Comparison of ENCODE assay signal across 10 mouse cellular contexts in the genomic region with DNA sequence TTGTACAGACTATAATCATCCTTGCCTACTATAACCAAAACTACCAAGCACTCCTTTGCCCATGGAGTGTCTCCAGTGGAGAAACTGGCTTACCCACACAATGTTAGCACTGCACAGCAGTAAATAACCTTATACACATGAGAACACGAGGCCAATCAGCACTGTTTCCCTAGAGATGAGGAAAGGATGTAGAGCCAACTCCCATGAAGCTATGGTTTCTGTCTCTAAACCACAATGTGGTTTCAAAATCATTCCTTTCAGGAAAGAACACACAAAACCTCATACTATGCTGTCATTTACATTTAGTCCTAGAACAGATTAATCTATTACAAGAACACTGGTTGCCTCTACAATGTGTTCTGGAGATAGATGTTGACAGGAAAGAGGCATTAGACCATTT. TPM values are rescaled to one million over a fixed set of nuclear protein-coding genes. Genes with fewer than 3 reads are reported as not detected.
A peak's percentile ranks its signal among the peaks of the same experiment; 100 is the strongest.
DNase-seq lines count a peak whose midpoint lies in the region; ATAC-seq and TF ChIP-seq lines count a peak whose summit lies in the region.
"Had no signal": no experiment of that assay in that cellular context is flagged by ENCODE, and none has a peak within 500 bp of the region (broad histone marks: within the 10 kb centered on the region; RNA-seq: fewer than 3 reads in every experiment).

No protein-coding gene starts in this region.

- H3K4me1 ChIP-seq in heart, postnatal 0 days (ENCODE audit: control insufficient read depth, insufficient read depth), result peaks cover 12% of the 10 kb centered on the region
- H3K4me1 ChIP-seq in embryonic facial prominence, embryonic 15.5 days, result peaks cover 9% of the 10 kb centered on the region
- H3K4me1 ChIP-seq in liver, embryonic 14.5 days (replicated peaks; ENCODE audit: control insufficient read depth in 2 of 2, insufficient read depth in 2 of 2, low read length in 1 of 2), result peaks cover 7 to 10% of the 10 kb centered on the region in 2 experiments

- intact Hi-C loops in heart, postnatal 10 days (cut with DNase I), result loop anchor here (5.0 kb wide), 1 partner anchor 34 kb away; a partner anchor contains a TSS

- peaks cover 16% of the 10 kb centered on the region for H3K36me3 ChIP-seq in heart, postnatal 0 days (replicated peaks; ENCODE audit: control insufficient read depth, insufficient read depth, low read length)
- peaks cover 24% of the 10 kb centered on the region for H3K36me3 ChIP-seq in embryonic facial prominence, embryonic 15.5 days
- no peaks in the 10 kb centered on the region; the same call in 1 of the 2 replicates for H3K36me3 ChIP-seq in liver, embryonic 14.5 days (replicated peaks; ENCODE audit: control insufficient read depth, insufficient read depth, low read depth)

- H3K4me2 ChIP-seq in heart, postnatal 0 days (ENCODE audit: low read depth, low read length), result peak overlapping the region; percentile 88; the same call in 1 of the 2 replicates
- peak overlapping the region; percentile 98; the same call in 1 of the 2 replicates for H3K4me2 ChIP-seq in embryonic facial prominence, embryonic 15.5 days (replicated peaks)
- H3K4me2 ChIP-seq in liver, embryonic 14.5 days (ENCODE audit: low read depth), result peak overlapping the region; percentile 98

- no peaks in the 10 kb centered on the region for H3K27me3 ChIP-seq in heart, postnatal 0 days (ENCODE audit: control insufficient read depth, insufficient read depth, low read length)
- no peaks in the 10 kb centered on the region for H3K27me3 ChIP-seq in embryonic facial prominence, embryonic 15.5 days
- no peaks in the 10 kb centered on the region for H3K27me3 ChIP-seq in liver, embryonic 14.5 days (ENCODE audit: control insufficient read depth, insufficient read depth, low read length)

- no peaks in the 10 kb centered on the region for H3K9me3 ChIP-seq in heart, postnatal 0 days (replicated peaks; ENCODE audit: control insufficient read depth, low read length)
- no peaks in the 10 kb centered on the region for H3K9me3 ChIP-seq in embryonic facial prominence, embryonic 15.5 days (replicated peaks)
- no peaks in the 10 kb centered on the region for H3K9me3 ChIP-seq in liver, embryonic 14.5 days (ENCODE audit: control insufficient read depth, low read length)

- DNase-seq in heart, postnatal 0 days (ENCODE audit: low spot score), result no peak
- DNase-seq in heart, postnatal 10 days, result no peak
- DNase-seq in A20 (ENCODE audit: low read depth, low spot score), result peak; percentile 30
- DNase-seq in liver, embryonic 14.5 days (ENCODE audit: low read depth in 3 of 3, low spot score in 3 of 3), result no peak
- DNase-seq in frontal cortex, postnatal 10 days (ENCODE audit: low spot score in 2 of 2), result no peak
- DNase-seq in left cerebral cortex, adult 11 months (ENCODE audit: low spot score), result no peak
- DNase-seq: heart, postnatal 14 days had no signal

- no peak for TF ChIP-seq CTCF in heart, postnatal 0 days (IDR thresholded peaks at IDR 0.05; ENCODE audit: low read depth)
- TF ChIP-seq CTCF in liver, embryonic 14.5 days (IDR thresholded peaks at IDR 0.05; ENCODE audit: low read depth), result no peak

- no peak for ATAC-seq in heart, postnatal 0 days (ENCODE audit: insufficient read depth, low read depth)
- ATAC-seq in embryonic facial prominence, embryonic 15.5 days (ENCODE audit: insufficient number of reproducible peaks, low FRiP score, low TSS enrichment, low read depth), result no peak
- ATAC-seq in liver, embryonic 14.5 days (ENCODE audit: insufficient read depth), result no peak
- ATAC-seq in megakaryocyte-erythroid progenitor cell, adult 5-6 weeks (replicated peaks; ENCODE audit: low FRiP score, low TSS enrichment, poor library complexity, severe bottlenecking), result no peak

- H3K27ac ChIP-seq in heart, postnatal 0 days (ENCODE audit: low read depth), result no peak overlapping the region
- H3K27ac ChIP-seq in embryonic facial prominence, embryonic 15.5 days (replicated peaks), result no peak overlapping the region
- H3K27ac ChIP-seq in liver, embryonic 14.5 days, result no peak overlapping the region

- 50% methylated on average over 1 of the region's 1 CpGs for WGBS in heart, postnatal 0 days
- WGBS in embryonic facial prominence, embryonic 15.5 days, result 49% methylated on average over 1 of the region's 1 CpGs
- 14% methylated on average over 1 of the region's 1 CpGs for WGBS in liver, embryonic 14.5 days (ENCODE audit: insufficient replicate concordance)

- TF ChIP-seq EP300 in heart, postnatal 0 days (IDR thresholded peaks at IDR 0.05; ENCODE audit: low read depth), result no peak
- no peak for TF ChIP-seq EP300 in liver, embryonic 14.5 days (IDR thresholded peaks at IDR 0.05; ENCODE audit: low read depth)

- no peak overlapping the region for H3K4me3 ChIP-seq in heart, postnatal 0 days (ENCODE audit: low read depth, low read length)
- H3K4me3 ChIP-seq in embryonic facial prominence, embryonic 15.5 days (replicated peaks), result no peak overlapping the region
- peak overlapping the region in 1 of 2 experiments; percentile 82; a peak in 1 of 4 replicates for H3K4me3 ChIP-seq in liver, embryonic 14.5 days (ENCODE audit: insufficient read depth in 1 of 2, low read depth in 2 of 2, low read length in 2 of 2)

- H3K9ac ChIP-seq in heart, postnatal 0 days (replicated peaks; ENCODE audit: low read depth, low read length), result no peak overlapping the region
- H3K9ac ChIP-seq in embryonic facial prominence, embryonic 15.5 days, result no peak overlapping the region
- H3K9ac ChIP-seq in liver, embryonic 14.5 days (replicated peaks), result no peak overlapping the region

RNA-seq across cellular contexts. Expression of a gene that starts 1.0 kb away (rescaled TPM):
- 45.0 and 51.0 TPM in 2 replicates for total RNA-seq in heart, postnatal 0 days (2014; rRNA removed; ENCODE audit: low replicate concordance)
- polyA plus RNA-seq in heart, postnatal 0 days (2015; fragmentation: Nextera tagmentation; extraction: Ambion mirVana), result 30.9 and 32.0 TPM in 2 replicates
- total RNA-seq in heart, postnatal 10 days (2021), result 10 to 100 TPM; 56.4 to 56.8 TPM
- polyA plus RNA-seq in embryonic facial prominence, embryonic 15.5 days (2015; fragmentation: Nextera tagmentation; extraction: Ambion mirVana), result 63.0 and 70.5 TPM in 2 replicates
- polyA plus RNA-seq in liver, embryonic 14.5 days (2012; rRNA removed), result 21.7 and 26.5 TPM in 2 replicates
- polyA plus RNA-seq in liver, embryonic 14.5 days (2014; fragmentation: Nextera tagmentation; extraction: Ambion mirVana), result 25.6 and 28.5 TPM in 2 replicates
- total RNA-seq in megakaryocyte-erythroid progenitor cell, adult 5-6 weeks (2014; fragmentation: Nextera tagmentation), result 76.4 and 89.3 TPM in 2 replicates
- total RNA-seq in megakaryocyte-erythroid progenitor cell, adult 5-6 weeks (2017), result 16.3 and 36.6 TPM in 2 replicates

RNA-seq across cellular contexts. Expression of a gene that starts 10.4 kb away (rescaled TPM):
- 22.3 and 26.6 TPM in 2 replicates for total RNA-seq in heart, postnatal 0 days (2014; rRNA removed; ENCODE audit: low replicate concordance)
- polyA plus RNA-seq in heart, postnatal 0 days (2015; fragmentation: Nextera tagmentation; extraction: Ambion mirVana), result 16.8 and 16.9 TPM in 2 replicates
- total RNA-seq in heart, postnatal 10 days (2021), result 10 to 100 TPM; 17.1 to 18.9 TPM
- polyA plus RNA-seq in embryonic facial prominence, embryonic 15.5 days (2015; fragmentation: Nextera tagmentation; extraction: Ambion mirVana), result 8.4 and 10.3 TPM in 2 replicates
- polyA plus RNA-seq in liver, embryonic 14.5 days (2012; rRNA removed), result 4.0 and 5.8 TPM in 2 replicates
- polyA plus RNA-seq in liver, embryonic 14.5 days (2014; fragmentation: Nextera tagmentation; extraction: Ambion mirVana), result 1.4 and 4.0 TPM in 2 replicates
- 2.4 TPM in 2 replicates for total RNA-seq in megakaryocyte-erythroid progenitor cell, adult 5-6 weeks (2014; fragmentation: Nextera tagmentation)
- 2.9 TPM in 1 of 2 replicates, not detected in the other for total RNA-seq in megakaryocyte-erythroid progenitor cell, adult 5-6 weeks (2017)

RNA-seq across cellular contexts. Expression of a gene that starts 22.8 kb away (rescaled TPM):
- not detected in 2 replicates for total RNA-seq in heart, postnatal 0 days (2014; rRNA removed; ENCODE audit: low replicate concordance)
- polyA plus RNA-seq in heart, postnatal 0 days (2015; fragmentation: Nextera tagmentation; extraction: Ambion mirVana), result not detected in 2 replicates
- total RNA-seq in heart, postnatal 10 days (2021), result not detected
- not detected in 2 replicates for polyA plus RNA-seq in embryonic facial prominence, embryonic 15.5 days (2015; fragmentation: Nextera tagmentation; extraction: Ambion mirVana)
- not detected in 2 replicates for polyA plus RNA-seq in liver, embryonic 14.5 days (2012; rRNA removed)
- polyA plus RNA-seq in liver, embryonic 14.5 days (2014; fragmentation: Nextera tagmentation; extraction: Ambion mirVana), result not detected in 2 replicates
- not detected in 2 replicates for total RNA-seq in megakaryocyte-erythroid progenitor cell, adult 5-6 weeks (2014; fragmentation: Nextera tagmentation)
- not detected in 2 replicates for total RNA-seq in megakaryocyte-erythroid progenitor cell, adult 5-6 weeks (2017)
- total RNA-seq: heart, postnatal 14 days had no signal
- polyA plus RNA-seq: embryonic facial prominence, embryonic 11.5 days had no signal

RNA-seq across cellular contexts. Expression of a gene that starts 35.6 kb away (rescaled TPM):
- 6.7 and 34.3 TPM in 2 replicates for total RNA-seq in heart, postnatal 0 days (2014; rRNA removed; ENCODE audit: low replicate concordance)
- polyA plus RNA-seq in heart, postnatal 0 days (2015; fragmentation: Nextera tagmentation; extraction: Ambion mirVana), result 15.4 and 15.5 TPM in 2 replicates
- 1 to 10 TPM; 5.5 to 7.4 TPM for total RNA-seq in heart, postnatal 10 days (2021)
- 12.2 and 12.5 TPM in 2 replicates for polyA plus RNA-seq in embryonic facial prominence, embryonic 15.5 days (2015; fragmentation: Nextera tagmentation; extraction: Ambion mirVana)
- polyA plus RNA-seq in liver, embryonic 14.5 days (2012; rRNA removed), result 0.13 and 1.7 TPM in 2 replicates
- polyA plus RNA-seq in liver, embryonic 14.5 days (2014; fragmentation: Nextera tagmentation; extraction: Ambion mirVana), result 1.9 and 5.9 TPM in 2 replicates
- not detected in 2 replicates for total RNA-seq in megakaryocyte-erythroid progenitor cell, adult 5-6 weeks (2014; fragmentation: Nextera tagmentation)
- total RNA-seq in megakaryocyte-erythroid progenitor cell, adult 5-6 weeks (2017), result not detected in 2 replicates

RNA-seq across cellular contexts. Expression of a gene that starts 39.6 kb away (rescaled TPM):
- 71.8 and 87.9 TPM in 2 replicates for total RNA-seq in heart, postnatal 0 days (2014; rRNA removed; ENCODE audit: low replicate concordance)
- polyA plus RNA-seq in heart, postnatal 0 days (2015; fragmentation: Nextera tagmentation; extraction: Ambion mirVana), result 37.6 and 39.1 TPM in 2 replicates
- total RNA-seq in heart, postnatal 10 days (2021), result 10 to 100 TPM; 21.3 to 25.1 TPM
- polyA plus RNA-seq in embryonic facial prominence, embryonic 15.5 days (2015; fragmentation: Nextera tagmentation; extraction: Ambion mirVana), result 66.3 and 67.8 TPM in 2 replicates
- polyA plus RNA-seq in liver, embryonic 14.5 days (2012; rRNA removed), result 15.9 and 20.6 TPM in 2 replicates
- polyA plus RNA-seq in liver, embryonic 14.5 days (2014; fragmentation: Nextera tagmentation; extraction: Ambion mirVana), result 30.7 TPM in 2 replicates
- total RNA-seq in megakaryocyte-erythroid progenitor cell, adult 5-6 weeks (2014; fragmentation: Nextera tagmentation), result 25.7 and 26.7 TPM in 2 replicates
- 10.9 and 16.0 TPM in 2 replicates for total RNA-seq in megakaryocyte-erythroid progenitor cell, adult 5-6 weeks (2017)
